Comparison of ENCODE assay signal across 27 mouse cellular contexts in genomic region chr10:96430142-96430541, GRCm38 (mm10).
DNase-seq lines count a peak whose midpoint lies in the region; ATAC-seq and TF ChIP-seq lines count a peak whose summit lies in the region.
"Had no signal": no experiment of that assay in that cellular context is flagged by ENCODE, and none has a peak within 500 bp of the region (broad histone marks: within the 10 kb centered on the region; RNA-seq: fewer than 3 reads in every experiment).

No protein-coding gene starts in this region.

- H3K27me3 ChIP-seq in spleen, adult 2 months (ENCODE audit: control insufficient read depth, insufficient read depth, low read length): no peaks in the 10 kb centered on the region
- H3K27me3 ChIP-seq: embryonic facial prominence, embryonic 12.5 days; embryonic facial prominence, embryonic 15.5 days; heart, embryonic 12.5 days; heart, embryonic 15.5 days; Patski had no signal

- peaks cover 8% of the 10 kb centered on the region for H3K4me1 ChIP-seq in spleen, adult 2 months (ENCODE audit: control insufficient read depth, insufficient read depth, insufficient read length)
- H3K4me1 ChIP-seq: embryonic facial prominence, embryonic 12.5 days; embryonic facial prominence, embryonic 15.5 days; heart, embryonic 12.5 days; heart, embryonic 15.5 days had no signal

- no peaks in the 10 kb centered on the region; the same call in 1 of the 2 replicates for H3K36me3 ChIP-seq in spleen, adult 2 months (ENCODE audit: control insufficient read depth, insufficient read depth, low read length)
- H3K36me3 ChIP-seq: embryonic facial prominence, embryonic 12.5 days; embryonic facial prominence, embryonic 15.5 days; heart, embryonic 12.5 days; heart, embryonic 15.5 days had no signal

- TF ChIP-seq POLR2A in spleen, adult 2 months (IDR thresholded peaks at IDR 0.05; ENCODE audit: low read depth, low read length): no peak

- 52% methylated on average over 3 of the region's 3 CpGs for WGBS in spleen, adult 2 months

- ATAC-seq in hematopoietic stem cell, adult 5-6 weeks (replicated peaks in 1 of 2; ENCODE audit: insufficient read depth in 1 of 2, low FRiP score in 2 of 2, low TSS enrichment in 1 of 2, low read depth in 1 of 2, poor library complexity in 2 of 2, severe bottlenecking in 2 of 2): peak; percentile 46 to 56; a peak in 1 of 4 replicates
- ATAC-seq in monocyte, adult 5-6 weeks (replicated peaks; ENCODE audit: insufficient number of reproducible peaks, low FRiP score, low TSS enrichment, poor library complexity, severe bottlenecking): 0 out of 2 replicates have a peak, but pooled peaks have one; percentile 66
- ATAC-seq: forebrain, embryonic 14.5 days; forebrain, postnatal 0 days; hindbrain, postnatal 0 days; Patski had no signal

- no peak overlapping the region for H3K4me3 ChIP-seq in spleen, adult 2 months (ENCODE audit: extremely low read depth, insufficient read depth, insufficient read length)
- H3K4me3 ChIP-seq: embryonic facial prominence, embryonic 12.5 days; embryonic facial prominence, embryonic 15.5 days; gastrocnemius, adult 2 months; heart, embryonic 12.5 days; heart, embryonic 15.5 days had no signal

- peak in 1 of 2 experiments; percentile 15 for DNase-seq in spleen, adult 2 months (ENCODE audit: low read depth in 1 of 2, low spot score in 2 of 2)
- DNase-seq in spleen, adult 12 weeks (ENCODE audit: low spot score): no peak
- no peak for DNase-seq in lung, postnatal 36 days
- no peak for DNase-seq in kidney, postnatal 14 days
- no peak for DNase-seq in kidney, postnatal 25 days
- no peak for DNase-seq in Muller cell, postnatal 12 days (ENCODE audit: inconsistent ontology term)
- DNase-seq: adrenal gland, postnatal 10 days; adrenal gland, postnatal 36 days; cerebellum, adult 18-20 months; cerebellum, adult 9-10 months; cerebellum, postnatal 14 days; forebrain, postnatal 0 days; gastrocnemius, adult 2 months; gastrocnemius, postnatal 14 days; heart, adult 18-20 months; heart, postnatal 10 days; heart, postnatal 36 days had no signal

- H3K27ac ChIP-seq in spleen, adult 2 months (ENCODE audit: insufficient read depth, low read length): peak overlapping the region; percentile 59; the same call in 1 of the 2 replicates
- H3K27ac ChIP-seq: embryonic facial prominence, embryonic 12.5 days; embryonic facial prominence, embryonic 15.5 days; gastrocnemius, adult 2 months; heart, embryonic 15.5 days; hindbrain, embryonic 14.5 days; hindbrain, postnatal 0 days had no signal

- no peak for TF ChIP-seq CTCF in spleen, adult 2 months (IDR thresholded peaks at IDR 0.05; ENCODE audit: extremely low read depth, insufficient read depth, insufficient read length, insufficient replicate concordance)
